ENCODE assay signal across 26 mouse cellular contexts in the genomic region with DNA sequence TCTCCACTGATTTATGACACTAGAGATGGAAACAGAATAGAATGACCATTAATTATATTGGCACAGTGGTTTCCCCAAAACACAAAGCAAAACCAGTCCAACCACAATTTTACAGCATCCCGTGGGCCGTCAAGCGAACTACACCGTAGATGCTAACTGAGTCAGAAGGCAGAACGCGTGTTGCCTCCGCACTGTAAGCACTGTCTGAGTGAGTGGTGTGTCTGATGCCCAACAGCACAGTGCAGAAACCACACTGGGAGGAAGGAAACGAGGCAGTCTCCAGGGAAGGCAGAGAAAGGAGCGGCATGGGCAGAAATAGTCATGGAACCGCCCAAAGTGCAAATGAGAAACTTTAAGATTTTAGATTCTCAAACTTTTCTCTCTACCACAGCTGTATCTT. TPM values are rescaled to one million over a fixed set of nuclear protein-coding genes. Genes with fewer than 3 reads are reported as not detected.
DNase-seq lines count a peak whose midpoint lies in the region; TF ChIP-seq lines count a peak whose summit lies in the region.
"Had no signal": no experiment of that assay in that cellular context is flagged by ENCODE, and none has a peak within 500 bp of the region (broad histone marks: within the 10 kb centered on the region; RNA-seq: fewer than 3 reads in every experiment).

No protein-coding gene starts in this region.

- DNase-seq in right cerebral cortex, adult 18-20 months, result peak; percentile 23
- no peak for DNase-seq in right cerebral cortex, postnatal 4 days
- DNase-seq in CH12.LX (ENCODE audit: extremely low read depth), result peak; percentile 75
- peak; percentile 11 for DNase-seq in telencephalon, adult 2 months (ENCODE audit: low read depth, low spot score)
- DNase-seq in forebrain, embryonic 10.5 days (ENCODE audit: extremely low spot score, low spot score), result no peak
- no peak for DNase-seq in embryo, embryonic 10 days (ENCODE audit: low spot score)
- DNase-seq: adrenal gland, adult 2 months; adrenal gland, postnatal 10 days; adrenal gland, postnatal 25 days; B cell, adult 2 months; cerebellum, adult 11-12 months; cerebellum, adult 2 months; cerebellum, adult 9-10 months; cerebellum, postnatal 10 days; cerebellum, postnatal 25 days; embryo, embryonic 11 days; forebrain, postnatal 0 days had no signal

- H3K4me3 ChIP-seq in CH12.LX (replicated peaks in 1 of 3; ENCODE audit: low read depth in 2 of 3, low read length in 2 of 3, poor library complexity in 1 of 3), result peak overlapping the region in 1 of 3 experiments; percentile 17
- H3K4me3 ChIP-seq in forebrain, embryonic 10.5 days, result no peak overlapping the region
- H3K4me3 ChIP-seq: embryonic facial prominence, embryonic 13.5 days; embryonic facial prominence, embryonic 15.5 days; erythroblast, embryonic 14.5 days; forebrain, embryonic 13.5 days; forebrain, embryonic 15.5 days had no signal

- H3K4me2 ChIP-seq in CH12.LX (ENCODE audit: insufficient read depth, low read depth, poor library complexity, severe bottlenecking), result peak overlapping the region; percentile 62
- H3K4me2 ChIP-seq: embryonic facial prominence, embryonic 13.5 days; embryonic facial prominence, embryonic 15.5 days; forebrain, embryonic 13.5 days; forebrain, embryonic 15.5 days had no signal

- TF ChIP-seq POLR2A in CH12.LX (IDR thresholded peaks at IDR 0.05; ENCODE audit: low read depth, low read length), result no peak

- TF ChIP-seq EP300 in CH12.LX (IDR thresholded peaks at IDR 0.05; ENCODE audit: low read length), result no peak; the same call in 1 of the 2 replicates

- peaks cover 4% of the 10 kb centered on the region for H3K9me3 ChIP-seq in CH12.LX (replicated peaks; ENCODE audit: low read length)
- no peaks in the 10 kb centered on the region; the same call in 1 of the 2 replicates for H3K9me3 ChIP-seq in forebrain, embryonic 10.5 days
- H3K9me3 ChIP-seq: embryonic facial prominence, embryonic 13.5 days; embryonic facial prominence, embryonic 15.5 days; forebrain, embryonic 15.5 days had no signal

- H3K4me1 ChIP-seq in CH12.LX (ENCODE audit: control insufficient read depth in 1 of 2, insufficient read depth in 2 of 2), result peaks cover 8 to 18% of the 10 kb centered on the region in 2 experiments
- H3K4me1 ChIP-seq in forebrain, embryonic 10.5 days, result no peaks in the 10 kb centered on the region
- H3K4me1 ChIP-seq: embryonic facial prominence, embryonic 13.5 days; embryonic facial prominence, embryonic 15.5 days; forebrain, embryonic 13.5 days; forebrain, embryonic 15.5 days had no signal

- TF ChIP-seq RAD21 in CH12.LX (IDR thresholded peaks at IDR 0.05; ENCODE audit: low read depth, low read length), result no peak

- in situ Hi-C loops in CH12.LX (cut with MboI; ENCODE audit: low pct_ligation_motif_present, low pct_unique_long_range_greater_than_20kb, low sequenced_read_pairs), result no loop called here

- no peaks in the 10 kb centered on the region for H3K79me2 ChIP-seq in CH12.LX (replicated peaks; ENCODE audit: control insufficient read depth, extremely low read depth, insufficient read depth, poor library complexity, severe bottlenecking)

- dilution Hi-C loops in CH12.LX (cut with MboI; ENCODE audit: extremely low pct_ligation_motif_present, extremely low pct_unique_long_range_greater_than_20kb, low sequenced_read_pairs), result no loop called here

- no peak for TF ChIP-seq CTCF in CH12.LX (conservative IDR thresholded peaks at IDR 0.05 in 1 of 2, IDR thresholded peaks at IDR 0.05 in 1 of 2; ENCODE audit: low read depth in 2 of 2, low read length in 2 of 2)

- WGBS in forebrain, embryonic 10.5 days, result 94% methylated on average over 10 of the region's 10 CpGs

- no peaks in the 10 kb centered on the region for H3K27me3 ChIP-seq in CH12.LX (replicated peaks)
- no peaks in the 10 kb centered on the region for H3K27me3 ChIP-seq in forebrain, embryonic 10.5 days (ENCODE audit: poor library complexity, severe bottlenecking)
- H3K27me3 ChIP-seq: embryonic facial prominence, embryonic 13.5 days; embryonic facial prominence, embryonic 15.5 days; forebrain, embryonic 13.5 days; forebrain, embryonic 15.5 days had no signal

- H3K36me3 ChIP-seq in CH12.LX (replicated peaks in 1 of 2; ENCODE audit: control insufficient read depth in 1 of 2, insufficient read depth in 1 of 2, low read length in 1 of 2), result no peaks in the 10 kb centered on the region
- H3K36me3 ChIP-seq in forebrain, embryonic 10.5 days (replicated peaks), result no peaks in the 10 kb centered on the region
- H3K36me3 ChIP-seq: embryonic facial prominence, embryonic 13.5 days; embryonic facial prominence, embryonic 15.5 days; forebrain, embryonic 15.5 days had no signal

- no peak overlapping the region for H3K9ac ChIP-seq in CH12.LX (ENCODE audit: insufficient read depth, low read depth)
- H3K9ac ChIP-seq: embryonic facial prominence, embryonic 13.5 days; embryonic facial prominence, embryonic 15.5 days; forebrain, embryonic 13.5 days; forebrain, embryonic 15.5 days; forebrain, postnatal 0 days had no signal

- no peak overlapping the region for H3K27ac ChIP-seq in CH12.LX (ENCODE audit: insufficient read depth, low read depth)
- H3K27ac ChIP-seq in forebrain, embryonic 10.5 days, result no peak overlapping the region
- H3K27ac ChIP-seq: embryonic facial prominence, embryonic 13.5 days; embryonic facial prominence, embryonic 15.5 days; forebrain, embryonic 13.5 days; forebrain, embryonic 15.5 days had no signal

TF ChIP-seq in CH12.LX, 34 proteins besides CTCF, POLR2A, EP300 and RAD21:
- TF ChIP-seq BHLHE40 (IDR thresholded peaks at IDR 0.05; ENCODE audit: low read depth, low read length), result peak; percentile 74
- TF ChIP-seq ZNF384 (IDR thresholded peaks at IDR 0.05; ENCODE audit: low read depth, low read length), result no peak
- TF ChIP-seq TCF12 (IDR thresholded peaks at IDR 0.05; ENCODE audit: low read depth, low read length), result no peak
- TF ChIP-seq ELF1 (IDR thresholded peaks at IDR 0.05; ENCODE audit: low read depth, low read length), result no peak
- TF ChIP-seq TBP (conservative IDR thresholded peaks at IDR 0.05; ENCODE audit: low read depth, low read length), result no peak
- TF ChIP-seq MEF2A (IDR thresholded peaks at IDR 0.05; ENCODE audit: borderline replicate concordance, low read depth, low read length), result no peak
- TF ChIP-seq HCFC1 (IDR thresholded peaks at IDR 0.05; ENCODE audit: low read depth, low read length), result no peak
- no peak for TF ChIP-seq ETS1 (conservative IDR thresholded peaks at IDR 0.05; ENCODE audit: low read depth, low read length)
- no peak for TF ChIP-seq KAT2A (IDR thresholded peaks at IDR 0.05; ENCODE audit: insufficient replicate concordance, low read length)
- no peak for TF ChIP-seq PAX5 (IDR thresholded peaks at IDR 0.05; ENCODE audit: low read length)
- peak; percentile 18; the same call in 1 of the 2 replicates for TF ChIP-seq IRF4 (IDR thresholded peaks at IDR 0.05; ENCODE audit: low read depth, low read length)
- no peak for TF ChIP-seq USF1 (IDR thresholded peaks at IDR 0.05; ENCODE audit: low read depth, low read length)
- no peak for TF ChIP-seq ZMIZ1 (IDR thresholded peaks at IDR 0.05; ENCODE audit: low read depth, low read length)
- peak; percentile 13; the same call in 1 of the 2 replicates for TF ChIP-seq MAX (IDR thresholded peaks at IDR 0.05; ENCODE audit: low read length)

RNA-seq across cellular contexts. Expression of a gene that starts 43.8 kb away (rescaled TPM):
- total RNA-seq in CH12.LX (2012; rRNA removed) (16.8 and 20.0 TPM in 2 replicates), CH12.LX (2014; rRNA removed) (28.9 and 35.0 TPM in 2 replicates)
- 21.6 and 27.5 TPM in 2 replicates for polyA plus RNA-seq in CH12.LX (2012; ENCODE audit: insufficient read length, low read depth)
- polyA plus RNA-seq in forebrain, embryonic 10.5 days (2016; fragmentation: Nextera tagmentation; extraction: Ambion mirVana), result 71.9 and 73.2 TPM in 2 replicates

RNA-seq across cellular contexts. Expression of a gene that starts 44.0 kb away (rescaled TPM):
- not detected in 2 replicates for total RNA-seq in CH12.LX (2012; rRNA removed)
- 0.12 and 0.16 TPM in 2 replicates for total RNA-seq in CH12.LX (2014; rRNA removed)
- not detected in 2 replicates for polyA plus RNA-seq in CH12.LX (2012; ENCODE audit: insufficient read length, low read depth)
- polyA plus RNA-seq in forebrain, embryonic 10.5 days (2016; fragmentation: Nextera tagmentation; extraction: Ambion mirVana), result 7.0 and 7.2 TPM in 2 replicates
- polyA plus RNA-seq: erythroblast, embryonic 14.5 days had no signal

RNA-seq across cellular contexts. Expression of a gene that starts 55.6 kb away (rescaled TPM):
- total RNA-seq in CH12.LX (2012; rRNA removed) (not detected in 2 replicates), CH12.LX (2014; rRNA removed) (not detected in 2 replicates)
- polyA plus RNA-seq in CH12.LX (2012; ENCODE audit: insufficient read length, low read depth), result not detected in 2 replicates
- not detected in 2 replicates for polyA plus RNA-seq in forebrain, embryonic 10.5 days (2016; fragmentation: Nextera tagmentation; extraction: Ambion mirVana)
- total RNA-seq: adrenal gland, adult 2 months; adrenal gland, postnatal 10 days; adrenal gland, postnatal 25 days; adrenal gland, postnatal 4 days; forebrain, postnatal 0 days; MEL had no signal
- polyA plus RNA-seq: adrenal gland, adult 2 months; cerebellum, adult 2 months; cortical plate, adult 2 months; embryonic facial prominence, embryonic 11.5 days; embryonic facial prominence, embryonic 13.5 days; embryonic facial prominence, embryonic 15.5 days; erythroblast, embryonic 14.5 days; forebrain, embryonic 13.5 days; forebrain, embryonic 15.5 days; forebrain, postnatal 0 days had no signal

RNA-seq across cellular contexts. Expression of a gene that starts 58.3 kb away (rescaled TPM):
- total RNA-seq in CH12.LX (2012; rRNA removed), result not detected in 2 replicates
- total RNA-seq in CH12.LX (2014; rRNA removed), result not detected in 2 replicates
- not detected in 2 replicates for polyA plus RNA-seq in CH12.LX (2012; ENCODE audit: insufficient read length, low read depth)
- 0.32 and 0.57 TPM in 2 replicates for polyA plus RNA-seq in forebrain, embryonic 10.5 days (2016; fragmentation: Nextera tagmentation; extraction: Ambion mirVana)
- polyA plus RNA-seq: erythroblast, embryonic 14.5 days had no signal

Comparison
In these comparisons a context has a peak if more than half of its experiments do, and no peak if none do; other contexts are left out.
1. DNase-seq: peak in right cerebral cortex, adult 18-20 months (single experiment), CH12.LX (single experiment) and telencephalon, adult 2 months (single experiment); none in right cerebral cortex, postnatal 4 days (single experiment), forebrain, embryonic 10.5 days (single experiment) and embryo, embryonic 10 days (single experiment).